ENCODE assay signal across 23 mouse cellular contexts in the genomic region with DNA sequence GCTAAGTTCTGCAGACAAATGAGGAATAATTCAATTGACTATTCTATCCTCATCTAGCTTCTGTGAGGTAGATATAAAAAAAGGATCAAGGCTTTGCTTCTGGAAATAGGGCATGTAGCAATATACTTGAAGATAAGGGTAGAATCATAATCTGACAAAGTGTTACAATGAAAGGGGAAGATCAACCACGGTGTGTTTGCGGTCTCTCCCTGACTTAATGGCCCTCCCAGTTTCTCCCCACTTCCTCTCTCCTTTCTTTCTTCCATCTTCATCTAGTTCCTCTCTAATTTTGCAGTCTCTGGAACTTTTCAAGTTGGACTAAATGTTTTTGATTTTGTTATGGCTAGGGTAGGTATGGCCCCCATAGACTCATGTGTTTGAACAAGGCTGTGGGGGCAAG.
"Had no signal": no experiment of that assay in that cellular context is flagged by ENCODE, and none has a peak within 500 bp of the region (broad histone marks: within the 10 kb centered on the region; RNA-seq: fewer than 3 reads in every experiment).

No protein-coding gene starts in this region.

- H3K9me3 ChIP-seq: heart, embryonic 10.5 days; heart, embryonic 12.5 days; hindbrain, embryonic 13.5 days; hindbrain, embryonic 15.5 days; limb, embryonic 10.5 days; limb, embryonic 12.5 days; liver, embryonic 13.5 days had no signal

- H3K36me3 ChIP-seq: heart, embryonic 10.5 days; heart, embryonic 12.5 days; hindbrain, embryonic 13.5 days; hindbrain, embryonic 15.5 days; limb, embryonic 10.5 days; limb, embryonic 12.5 days; liver, embryonic 13.5 days had no signal

- H3K27ac ChIP-seq: heart, embryonic 10.5 days; hindbrain, embryonic 13.5 days; hindbrain, embryonic 15.5 days; hindbrain, postnatal 0 days; layer of hippocampus, adult 2 months; left cerebral cortex, adult 2 months; limb, embryonic 10.5 days; limb, embryonic 12.5 days; liver, embryonic 13.5 days had no signal

- H3K4me2 ChIP-seq: heart, embryonic 12.5 days; hindbrain, embryonic 13.5 days; hindbrain, embryonic 15.5 days; limb, embryonic 12.5 days; liver, embryonic 11.5 days; liver, embryonic 13.5 days had no signal

- ATAC-seq: hindbrain, postnatal 0 days; intestine, embryonic 16.5 days had no signal

- H3K27me3 ChIP-seq: heart, embryonic 12.5 days; hindbrain, embryonic 13.5 days; hindbrain, embryonic 15.5 days; limb, embryonic 12.5 days; liver, embryonic 13.5 days had no signal

- H3K4me1 ChIP-seq: heart, embryonic 10.5 days; heart, embryonic 12.5 days; hindbrain, embryonic 13.5 days; hindbrain, embryonic 15.5 days; limb, embryonic 10.5 days; limb, embryonic 12.5 days; liver, embryonic 13.5 days had no signal

- H3K4me3 ChIP-seq: heart, embryonic 10.5 days; heart, embryonic 12.5 days; hindbrain, embryonic 13.5 days; hindbrain, embryonic 15.5 days; layer of hippocampus, adult 2 months; left cerebral cortex, adult 2 months; limb, embryonic 10.5 days; limb, embryonic 12.5 days; liver, embryonic 13.5 days had no signal

- H3K9ac ChIP-seq: heart, embryonic 12.5 days; hindbrain, embryonic 13.5 days; hindbrain, embryonic 15.5 days; limb, embryonic 12.5 days; liver, embryonic 13.5 days had no signal

- DNase-seq: gastrocnemius, postnatal 14 days; gastrocnemius, postnatal 36 days; heart, adult 18-20 months; heart, postnatal 10 days; heart, postnatal 4 days; kidney, adult 18-20 months; kidney, adult 8-10 months; kidney, postnatal 10 days; kidney, postnatal 25 days; kidney, postnatal 4 days; liver; liver, embryonic 13.5 days had no signal
